Mouse (Mus musculus) kidney, postnatal 0 days (tissue): Measurements from ENCODE around the gene Gm12695. TPM values are rescaled to one million over a fixed set of nuclear protein-coding genes. Genes with fewer than 3 reads are reported as not detected.

Experiments used
- ATAC-seq: fragments of 200-750 bp; cut with Nextera tagmentation; replicated peaks from 2 replicates; pipeline ENCODE4 v1.8.0; 2017; ENCODE audit warnings: low read depth, moderate number of reproducible peaks, moderate TSS enrichment, moderate library complexity; ENCODE audit not compliant: low FRiP score
- DNase-seq: peaks from one replicate; pipeline ENCODE4 v3.0.0-alpha.2; 2016; ENCODE audit warnings: low spot score
- H3K27ac ChIP-seq: fragments of 300-500 bp; sonication (generic); 2 replicates; pipeline ENCODE4 v1.5.1; 2014; ENCODE audit warnings: mild to moderate bottlenecking
- H3K27me3 ChIP-seq: fragments of 300-500 bp; sonication (generic); 2 replicates; pipeline ENCODE4 v1.6.1; 2014; ENCODE audit warnings: low read length, mixed read lengths; ENCODE audit not compliant: insufficient read depth
- H3K36me3 ChIP-seq: fragments of 300-500 bp; sonication (generic); 2 replicates; pipeline ENCODE4 v1.6.1; 2014; ENCODE audit warnings: low read length, mixed read lengths; ENCODE audit not compliant: insufficient read depth
- H3K4me1 ChIP-seq: fragments of 300-500 bp; sonication (generic); replicated peaks from 2 replicates; pipeline ENCODE4 v1.6.1; 2014; ENCODE audit warnings: antibody characterized with exemption, low read length, mixed read lengths; ENCODE audit not compliant: insufficient read depth
- H3K4me2 ChIP-seq: fragments of 300-500 bp; sonication (generic); 2 replicates; pipeline ENCODE4 v1.6.1; 2014; ENCODE audit warnings: mild to moderate bottlenecking, low read length, moderate library complexity, mixed read lengths
- H3K4me3 ChIP-seq: fragments of 300-500 bp; sonication (generic); replicated peaks from 2 replicates; pipeline ENCODE4 v1.5.1; 2014; ENCODE audit warnings: low read depth, low read length
- H3K9ac ChIP-seq: fragments of 300-500 bp; sonication (generic); 2 replicates; pipeline ENCODE4 v1.6.1; 2014; ENCODE audit warnings: low read depth, low read length
- H3K9me3 ChIP-seq: fragments of 300-500 bp; sonication (generic); replicated peaks from 2 replicates; pipeline ENCODE4 v1.6.1; 2016; ENCODE audit warnings: low read length, inconsistent platforms, mixed read lengths
- CTCF ChIP-seq: IDR thresholded peaks from 2 replicates; pipeline ENCODE4 v1.5.1; 2016; ENCODE audit warnings: antibody characterized with exemption, low read depth, mild to moderate bottlenecking, moderate library complexity
- WGBS: fragments of 180-500 bp; shearing (Covaris S2); extraction: QIAGEN DNeasy Blood & Tissue Kit; methylation state at CpG from one replicate; pipeline ENCODE4 v1.1.7; 2014; 5-methylcytosine and 5-hydroxymethylcytosine counted together
- polyA plus RNA-seq: library from polyadenylated mRNA; unstranded; fragments of >200 nt; fragmentation: Nextera tagmentation; extraction: Ambion mirVana; gene quantifications from 2 replicates; pipeline ENCODE4 v1.2.1, GENCODE M21; 2015

Gm12695 gene
- polyA plus RNA-seq, 1 experiment from 2014 or later = not detected

DNA sequence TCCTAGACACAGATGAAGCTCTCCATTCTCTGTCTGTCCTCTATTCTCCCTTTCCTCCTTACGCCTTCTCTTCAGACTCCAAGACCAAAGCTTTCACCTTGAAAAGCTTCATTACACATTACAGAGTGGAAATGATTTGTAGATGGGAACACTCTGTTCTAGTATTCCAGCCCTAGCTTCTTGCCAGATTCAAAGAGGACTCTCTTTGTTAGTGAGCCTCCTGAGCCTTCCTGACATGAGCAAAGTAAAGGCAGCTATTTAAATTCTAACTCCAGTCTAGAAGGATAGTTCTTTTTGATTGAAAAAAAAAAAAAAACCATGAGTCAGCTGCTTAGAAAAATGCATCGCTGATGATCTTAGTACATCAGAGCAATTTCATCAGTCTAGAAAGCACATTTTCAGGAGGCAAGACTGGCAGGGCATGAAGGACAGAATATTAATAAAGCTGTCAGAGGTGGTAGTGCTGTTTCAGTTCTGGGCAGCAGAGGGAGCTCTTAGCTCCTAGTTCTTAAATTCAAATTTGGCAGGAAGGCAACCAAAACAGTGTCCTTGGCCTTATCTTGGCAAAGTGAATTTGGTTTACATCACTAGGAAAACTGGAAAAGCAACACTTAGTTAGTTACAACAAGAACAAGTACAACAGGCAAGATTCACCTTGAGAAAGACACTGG is 79.6 kb downstream of the Gm12695 start:
- no peak for ATAC-seq
- Histone ChIP-seq H3K9me3 (no peaks in the 10 kb centered on the region), H3K36me3 (no peaks in the 10 kb centered on the region), H3K4me2 (no peak overlapping the region), H3K27ac (no peak overlapping the region), H3K4me3 (no peak overlapping the region), H3K27me3 (no peaks in the 10 kb centered on the region), H3K4me1 (no peaks in the 10 kb centered on the region), H3K9ac (no peak overlapping the region)
- peak; percentile 72 for TF ChIP-seq CTCF
- DNase-seq = peak; percentile 68
- 45% methylated on average over 2 of the region's 2 CpGs for WGBS

DNA sequence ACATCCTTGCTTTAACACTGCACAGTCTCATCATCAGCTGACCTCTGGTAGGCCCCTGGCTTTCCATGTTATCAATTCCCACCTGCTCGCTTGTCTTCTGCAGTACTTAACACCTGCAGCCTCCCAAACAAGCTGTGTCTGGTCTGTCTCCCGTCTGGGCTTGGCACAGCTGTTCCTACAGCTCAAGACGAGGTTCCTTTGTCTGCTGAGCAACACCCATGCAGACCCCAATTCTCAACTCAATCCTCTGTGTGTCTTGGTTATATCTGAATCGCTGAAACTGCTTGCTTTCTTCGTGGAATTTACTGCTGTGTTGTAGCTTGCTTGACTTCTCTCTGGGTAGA is 86.8 kb downstream of the Gm12695 start:
- DNase-seq (no peak), ATAC-seq (no peak)
- no peak for TF ChIP-seq CTCF
- H3K4me2 ChIP-seq = no peak overlapping the region
- H3K4me3 ChIP-seq = no peak overlapping the region
- H3K27me3 ChIP-seq = no peaks in the 10 kb centered on the region
- H3K36me3 ChIP-seq = no peaks in the 10 kb centered on the region
- H3K4me1 ChIP-seq = no peaks in the 10 kb centered on the region
- WGBS = 71% methylated on average over 5 of the region's 5 CpGs
- H3K27ac ChIP-seq = no peak overlapping the region
- H3K9me3 ChIP-seq = no peaks in the 10 kb centered on the region
- no peak overlapping the region for H3K9ac ChIP-seq

DNA sequence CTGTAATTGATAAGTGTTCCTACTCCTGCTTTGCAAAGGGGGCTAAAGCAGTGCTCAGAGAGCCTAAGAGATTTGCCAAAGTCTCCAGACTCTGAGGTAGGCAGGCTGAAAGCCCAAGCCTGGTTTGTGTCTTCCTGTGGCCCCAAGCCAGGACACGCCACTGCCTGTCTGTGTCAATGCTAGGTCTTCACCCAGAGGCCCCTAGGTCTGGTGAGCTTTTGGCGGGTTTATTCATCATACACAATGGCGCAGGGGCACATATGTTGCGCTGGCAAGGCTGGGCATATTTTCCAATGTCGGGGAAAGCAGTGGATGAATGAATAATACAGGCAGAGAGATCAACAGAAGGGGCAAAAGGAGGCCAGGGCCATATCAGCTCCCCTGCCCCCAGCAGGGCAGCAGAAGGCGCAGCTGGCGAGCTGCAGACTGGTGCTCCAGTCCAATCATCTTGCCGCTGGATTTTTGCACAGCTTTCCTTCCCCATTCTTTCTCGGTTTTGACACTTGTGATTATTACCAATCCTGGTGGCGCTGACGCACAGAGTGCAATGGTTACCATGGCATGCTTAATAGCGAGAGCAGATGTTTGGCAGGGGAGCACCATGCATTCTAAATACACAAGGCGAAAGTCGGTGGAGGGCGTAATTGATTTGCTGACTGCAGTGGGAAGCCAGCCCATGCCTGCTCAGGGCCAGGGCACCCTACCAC is 87.3 kb downstream of the Gm12695 start:
- DNase-seq (no peak), ATAC-seq (0 out of 2 replicates have a peak, but pooled peaks have one; percentile 33)
- H3K27me3 ChIP-seq = no peaks in the 10 kb centered on the region
- WGBS = 86% methylated on average over 15 of the region's 15 CpGs
- no peak overlapping the region for H3K4me3 ChIP-seq
- TF ChIP-seq CTCF = no peak
- no peaks in the 10 kb centered on the region for H3K4me1 ChIP-seq
- no peaks in the 10 kb centered on the region for H3K36me3 ChIP-seq
- H3K9me3 ChIP-seq = no peaks in the 10 kb centered on the region
- H3K9ac ChIP-seq = no peak overlapping the region
- no peak overlapping the region for H3K4me2 ChIP-seq
- no peak overlapping the region for H3K27ac ChIP-seq

DNA sequence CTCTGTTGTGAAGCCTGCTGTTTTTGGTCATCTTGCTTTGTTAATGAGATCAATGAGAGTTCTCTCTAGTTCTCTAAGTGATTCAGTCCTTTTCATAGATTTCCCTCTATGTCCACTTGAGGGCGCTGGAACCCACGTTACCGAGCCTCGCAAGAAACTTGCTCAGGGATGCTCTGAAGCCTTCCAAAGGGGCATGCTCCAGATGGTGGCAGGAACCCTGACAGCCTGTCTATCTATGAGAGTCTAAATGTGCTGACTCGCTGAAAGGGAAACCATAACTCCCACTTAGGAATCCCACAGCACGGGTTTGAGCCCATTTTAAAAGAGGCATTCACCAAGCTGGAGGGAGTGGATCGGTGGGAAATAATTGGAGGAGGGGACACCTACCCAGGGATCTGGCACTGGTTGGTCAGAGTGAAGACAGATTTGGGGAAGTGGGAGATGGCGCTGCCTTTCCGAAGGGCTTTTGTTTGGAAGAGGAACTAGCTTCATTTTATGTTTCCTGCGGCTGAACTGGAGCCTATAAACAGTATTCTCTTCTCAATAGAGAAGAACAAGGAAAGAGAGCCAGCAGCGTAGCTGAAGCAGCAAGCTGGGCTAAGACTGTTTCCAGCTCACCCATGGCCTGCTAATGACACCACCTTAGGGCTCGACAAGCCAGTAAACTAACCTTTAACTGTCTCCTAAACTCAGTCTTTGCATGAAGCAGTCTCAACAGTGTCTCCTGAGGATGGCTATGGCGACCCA is 88.2 kb downstream of the Gm12695 start:
- no peak overlapping the region for H3K9ac ChIP-seq
- DNase-seq (peak; percentile 74), ATAC-seq (peak; percentile 33; the same call in 1 of the 2 replicates)
- TF ChIP-seq CTCF = peak; percentile 77
- 34% methylated on average over 13 of the region's 13 CpGs for WGBS
- no peaks in the 10 kb centered on the region for H3K9me3 ChIP-seq
- H3K4me2 ChIP-seq = peak overlapping the region; percentile 32
- no peaks in the 10 kb centered on the region for H3K36me3 ChIP-seq
- H3K27me3 ChIP-seq = no peaks in the 10 kb centered on the region
- no peak overlapping the region for H3K4me3 ChIP-seq
- no peak overlapping the region for H3K27ac ChIP-seq
- H3K4me1 ChIP-seq = no peaks in the 10 kb centered on the region

DNA sequence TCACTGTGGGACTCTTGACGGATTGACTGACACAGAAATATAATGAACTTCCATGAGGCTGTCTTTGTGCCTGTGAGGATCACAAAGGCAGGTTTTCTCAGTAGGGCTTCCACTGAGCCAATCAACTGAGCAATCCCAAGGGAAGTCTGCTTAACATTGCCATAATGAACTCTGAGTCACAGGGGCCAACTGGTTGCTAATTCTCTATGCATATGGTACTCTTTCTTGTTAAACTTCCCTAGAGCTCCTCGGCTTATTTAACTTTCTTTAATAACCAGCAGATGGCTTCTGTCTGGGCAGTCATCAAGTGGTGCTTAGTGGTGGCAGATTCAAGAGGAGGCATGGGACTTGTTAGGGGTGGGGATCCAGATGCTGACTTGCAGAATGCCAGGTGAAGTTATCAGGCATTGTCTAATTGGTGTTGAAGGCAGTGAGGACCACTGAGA is 97.6 kb downstream of the Gm12695 start:
- H3K9ac ChIP-seq = no peak overlapping the region
- 65% methylated on average over 2 of the region's 2 CpGs for WGBS
- DNase-seq = no peak
- no peak overlapping the region for H3K27ac ChIP-seq
- no peak overlapping the region for H3K4me3 ChIP-seq
- no peak overlapping the region for H3K4me2 ChIP-seq
- H3K27me3 ChIP-seq = no peaks in the 10 kb centered on the region
- no peak for ATAC-seq
- no peaks in the 10 kb centered on the region for H3K36me3 ChIP-seq
- no peaks in the 10 kb centered on the region for H3K9me3 ChIP-seq
- TF ChIP-seq CTCF = no peak
- no peaks in the 10 kb centered on the region for H3K4me1 ChIP-seq

DNA sequence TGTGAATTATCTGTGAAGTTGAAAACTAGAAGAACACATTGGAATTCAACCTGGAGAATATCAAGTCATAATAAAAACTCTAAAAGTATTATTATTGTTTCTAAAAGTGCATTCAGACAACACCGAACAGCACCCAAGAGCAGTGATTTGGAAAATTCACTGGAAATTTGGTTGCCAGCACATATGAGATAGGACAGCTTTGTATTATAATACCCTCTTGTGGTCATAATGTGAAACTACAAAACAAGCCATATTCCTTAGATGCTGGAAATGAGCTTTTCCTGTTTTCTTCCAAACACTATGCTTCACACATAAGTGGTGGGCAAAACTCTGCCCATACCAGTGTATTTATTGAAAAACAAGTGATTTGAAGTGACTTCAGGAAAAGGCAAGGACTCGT is 101.5 kb downstream of the Gm12695 start:
- H3K27ac ChIP-seq = no peak overlapping the region
- DNase-seq (peak; percentile 67), ATAC-seq (no peak)
- no peak overlapping the region for H3K4me3 ChIP-seq
- 25% methylated on average over 2 of the region's 2 CpGs for WGBS
- H3K36me3 ChIP-seq = no peaks in the 10 kb centered on the region
- TF ChIP-seq CTCF = peak; percentile 78
- no peaks in the 10 kb centered on the region for H3K9me3 ChIP-seq
- H3K4me2 ChIP-seq = no peak overlapping the region
- no peaks in the 10 kb centered on the region for H3K27me3 ChIP-seq
- no peak overlapping the region for H3K9ac ChIP-seq
- no peaks in the 10 kb centered on the region for H3K4me1 ChIP-seq
